Mouse (Mus musculus): ENCODE results near the gene C5ar1.
A peak's percentile ranks its signal among the peaks of the same experiment; 100 is the strongest.
"Not testable (repeated sequence)": the region's sequence is repeated elsewhere in the genome, so short reads cannot be mapped to it uniquely, and the experiment has no call there.

The C5ar1 gene

DNA sequence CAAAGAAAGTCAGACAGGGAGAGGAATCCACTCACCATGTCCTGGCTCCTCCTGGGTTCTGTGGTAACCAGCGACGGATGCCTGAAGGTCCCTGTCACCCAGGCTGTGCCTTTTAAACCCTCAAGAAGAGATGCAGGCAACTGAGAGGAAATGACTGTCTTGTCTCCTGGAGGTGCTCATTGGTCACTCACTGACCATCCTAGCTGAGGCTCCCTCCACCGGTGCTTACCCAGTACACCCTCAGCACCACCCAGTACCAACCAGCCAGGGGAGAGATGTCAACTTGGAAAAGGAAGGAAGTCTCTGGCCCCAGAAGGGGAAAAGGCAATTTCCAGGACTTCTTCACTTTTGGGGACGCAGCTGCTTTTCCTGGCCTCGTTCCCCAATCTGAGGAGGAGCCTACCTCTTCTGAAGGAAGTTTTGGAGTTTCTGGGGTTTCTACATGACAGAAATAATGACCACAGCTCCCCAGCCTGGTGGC lies at the start of gene C5ar1:
Gene C5ar1 (minus strand): TSS at position 431 of the 481 bp plus-strand sequence.
- DNase-seq (ENCODE audit: low read depth, low spot score): no peak

DNA sequence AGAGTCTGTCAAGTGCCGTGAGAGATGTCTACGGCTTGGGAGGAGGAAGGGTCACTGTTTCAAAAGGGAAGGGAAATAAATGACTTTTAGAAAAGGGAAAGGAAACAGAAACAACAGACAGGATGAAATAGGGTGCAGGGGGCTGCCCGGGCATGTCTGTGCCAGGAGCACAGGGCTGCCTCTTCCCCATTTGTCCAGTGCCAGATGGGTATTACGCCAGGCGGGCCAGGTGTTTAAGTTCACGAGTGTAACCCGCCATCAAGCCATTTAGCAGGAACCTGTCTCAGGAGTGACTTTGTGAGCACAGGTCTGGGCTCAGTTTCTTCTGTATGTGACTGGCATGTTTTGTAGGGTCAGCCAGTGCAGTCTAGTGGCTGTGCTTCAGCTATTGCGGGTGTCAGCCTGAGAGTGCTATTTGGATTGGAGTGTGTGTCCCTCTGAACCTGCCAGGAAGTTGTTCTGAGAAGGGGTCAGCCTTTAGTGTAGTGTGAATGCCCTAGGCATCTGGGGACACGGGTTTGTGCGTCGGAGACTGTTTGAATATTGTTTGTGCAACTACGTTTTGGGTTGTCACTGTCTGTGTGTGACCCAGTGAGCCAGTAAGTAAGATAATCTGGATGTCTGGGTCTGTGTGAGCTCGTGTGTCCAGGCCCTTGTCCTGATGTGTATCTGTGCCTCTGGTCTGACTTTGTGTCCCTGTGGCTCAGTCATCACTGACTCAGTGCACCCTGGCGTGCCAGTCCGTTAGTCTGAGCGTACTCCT lies 49.4 kb upstream of the C5ar1 start:
- DNase-seq (ENCODE audit: low read depth, low spot score): no peak

DNA sequence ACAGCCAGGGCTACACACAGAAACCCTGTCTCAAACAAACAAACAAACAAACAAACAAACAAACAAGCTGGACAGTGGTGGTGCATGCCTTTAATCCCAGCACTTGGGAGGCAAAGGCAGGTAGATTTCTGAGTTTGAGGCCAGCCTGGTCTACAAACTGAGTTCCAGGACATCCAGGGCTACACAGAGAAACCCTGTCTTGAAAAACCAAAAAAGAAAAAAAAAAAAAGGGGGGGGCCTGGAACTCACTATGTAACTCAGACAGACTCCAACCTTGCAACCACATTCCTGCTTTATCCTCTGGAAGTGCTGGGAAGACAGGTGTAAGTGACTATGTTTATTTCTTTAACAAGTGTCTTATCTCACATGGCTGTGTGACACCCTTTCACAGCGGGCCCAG lies 48.8 kb upstream of the C5ar1 start, which contains the start of gene Bbc3:
Gene Bbc3 (plus strand): TSS at position 301 of the 400 bp plus-strand sequence.
- DNase-seq (ENCODE audit: low read depth, low spot score): not testable (repeated sequence)

DNA sequence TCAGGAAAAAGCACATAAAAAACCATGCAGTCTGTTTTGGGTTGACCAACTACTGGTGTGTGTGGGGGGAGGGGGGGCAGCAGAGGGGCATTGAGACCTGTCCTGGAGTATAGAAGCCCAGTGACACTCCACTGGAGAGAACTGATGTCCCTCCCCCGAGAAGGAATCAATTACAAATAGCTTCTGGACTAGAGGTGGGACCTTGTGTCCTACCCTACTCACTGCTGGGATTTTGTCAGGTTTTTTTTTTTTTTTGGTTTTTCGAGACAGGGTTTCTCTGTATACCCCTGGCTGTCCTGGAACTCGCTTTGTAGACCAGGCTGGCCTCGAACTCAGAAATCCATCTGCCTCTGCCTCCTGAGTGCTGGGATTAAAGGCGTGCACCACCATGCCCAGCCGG lies 47.8 kb upstream of the C5ar1 start:
- DNase-seq (ENCODE audit: low read depth, low spot score): not testable (repeated sequence)

DNA sequence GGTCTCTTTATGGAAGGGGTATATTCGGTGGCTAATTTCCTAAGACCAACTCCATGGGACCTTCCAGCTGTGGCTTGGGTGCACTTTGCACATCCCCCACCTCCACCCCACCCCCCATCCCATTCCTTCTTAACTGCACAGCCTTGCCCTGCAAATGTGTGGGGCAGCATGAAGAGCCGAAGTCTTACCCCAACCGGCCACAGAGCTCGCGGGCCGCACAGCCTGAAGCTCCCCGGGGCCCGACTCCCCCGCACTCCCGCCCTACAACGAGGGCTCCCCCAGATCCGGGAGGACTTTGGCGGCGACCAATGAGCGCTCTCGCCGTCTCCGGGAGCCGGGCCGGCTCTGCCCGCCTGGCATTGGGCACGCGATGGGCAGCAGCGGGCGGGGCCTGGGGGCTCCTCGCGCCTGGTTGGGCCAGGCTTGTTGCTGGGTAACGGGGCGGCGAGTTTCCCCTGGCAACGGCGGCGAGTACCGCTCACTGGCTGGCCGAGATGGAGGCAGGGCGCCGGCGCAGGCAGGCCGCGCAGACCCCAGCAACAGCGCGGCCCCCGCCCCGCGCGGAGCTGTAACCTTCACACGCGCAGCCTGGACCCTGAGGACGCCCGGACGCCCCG lies 40.2 kb upstream of the C5ar1 start:
- peak; percentile 82 for DNase-seq (ENCODE audit: low read depth, low spot score)

DNA sequence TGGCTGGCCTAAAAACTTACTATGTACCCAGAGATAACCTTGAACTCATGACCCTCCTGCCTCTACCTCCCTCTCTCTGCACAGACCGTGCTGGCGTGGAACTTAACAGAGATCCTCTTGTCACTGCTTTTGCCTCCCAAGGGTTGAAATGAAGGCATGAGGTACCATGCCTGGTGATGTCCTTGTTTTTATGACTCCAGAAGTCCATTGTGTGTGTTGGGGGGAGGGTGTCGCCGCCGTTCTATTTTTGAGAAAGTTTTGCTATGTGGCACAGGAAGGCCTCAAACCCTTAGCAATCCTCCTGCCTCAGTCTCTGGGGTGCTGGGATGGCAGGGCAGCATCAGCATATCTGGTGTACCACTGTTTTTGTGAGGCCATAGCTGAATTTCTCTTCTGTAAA lies 39.6 kb upstream of the C5ar1 start:
- no peak for DNase-seq (ENCODE audit: low read depth, low spot score)

DNA sequence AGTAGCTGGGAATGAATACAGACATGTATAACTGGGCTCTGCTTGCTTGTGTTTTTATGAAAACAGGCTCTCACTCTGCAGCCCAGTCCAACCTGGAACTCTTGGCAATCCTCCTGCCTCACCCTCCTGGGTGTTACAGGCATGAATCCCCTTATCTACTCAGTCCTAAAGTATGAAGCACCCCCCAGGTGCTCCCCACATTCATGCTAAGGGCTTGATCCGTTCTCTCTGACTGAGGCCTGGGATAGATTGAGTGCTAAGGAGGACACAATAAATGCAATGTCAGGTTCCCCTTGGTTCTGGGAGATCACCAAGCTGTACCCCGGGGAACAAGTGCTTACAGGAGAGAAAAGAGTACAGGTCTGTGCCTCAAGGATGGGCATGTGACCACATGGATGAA lies 38.3 kb upstream of the C5ar1 start:
- no peak for DNase-seq (ENCODE audit: low read depth, low spot score)

DNA sequence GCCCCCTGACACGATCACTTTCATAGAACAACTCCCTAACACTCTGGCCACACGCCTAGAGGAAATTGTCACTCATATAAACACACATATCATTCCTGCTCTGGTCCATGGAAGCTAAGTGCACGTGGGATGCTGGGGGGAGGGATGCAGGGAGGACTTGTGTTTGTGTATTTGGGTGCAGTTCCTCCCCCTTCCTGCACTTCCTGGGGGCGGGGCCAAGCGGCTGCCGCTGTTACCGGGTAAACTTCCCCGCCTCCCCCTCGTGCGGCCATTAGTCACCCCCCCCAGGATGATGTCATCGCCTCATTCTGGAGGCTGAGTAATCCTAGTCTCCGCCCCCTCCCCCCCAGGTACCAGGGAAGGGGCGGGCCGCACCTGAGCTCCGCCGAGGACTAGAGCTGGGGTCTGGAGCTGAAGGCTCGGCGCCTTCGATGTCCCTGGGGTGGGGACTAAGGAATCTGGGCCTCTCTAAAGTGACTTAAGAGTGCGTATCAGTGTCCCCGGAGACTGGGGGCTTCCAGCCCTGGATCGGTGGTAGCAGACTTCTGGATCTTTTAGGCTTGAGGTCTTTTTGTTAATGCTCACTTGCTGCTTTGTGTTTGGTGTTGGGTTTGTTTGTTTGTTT lies 37.5 kb upstream of the C5ar1 start:
- DNase-seq (ENCODE audit: low read depth, low spot score): peak; percentile 85

DNA sequence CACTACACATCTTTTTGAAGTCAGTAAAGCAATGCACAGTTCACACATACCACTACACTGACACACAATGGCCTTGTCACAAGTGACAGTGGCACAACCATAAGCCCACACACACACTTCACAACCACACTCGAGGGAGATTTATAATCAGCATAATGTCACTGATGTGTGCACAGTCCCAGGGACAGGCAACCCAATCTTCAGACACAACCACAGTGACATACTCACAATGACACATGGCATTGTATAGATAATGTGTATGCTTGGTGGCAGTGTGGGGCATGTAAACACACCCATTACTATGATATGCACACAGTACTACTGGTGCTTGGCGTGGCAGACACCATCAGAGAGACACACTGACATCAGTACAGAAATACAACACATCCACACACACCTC lies 36.8 kb upstream of the C5ar1 start:
- no peak for DNase-seq (ENCODE audit: low read depth, low spot score)

DNA sequence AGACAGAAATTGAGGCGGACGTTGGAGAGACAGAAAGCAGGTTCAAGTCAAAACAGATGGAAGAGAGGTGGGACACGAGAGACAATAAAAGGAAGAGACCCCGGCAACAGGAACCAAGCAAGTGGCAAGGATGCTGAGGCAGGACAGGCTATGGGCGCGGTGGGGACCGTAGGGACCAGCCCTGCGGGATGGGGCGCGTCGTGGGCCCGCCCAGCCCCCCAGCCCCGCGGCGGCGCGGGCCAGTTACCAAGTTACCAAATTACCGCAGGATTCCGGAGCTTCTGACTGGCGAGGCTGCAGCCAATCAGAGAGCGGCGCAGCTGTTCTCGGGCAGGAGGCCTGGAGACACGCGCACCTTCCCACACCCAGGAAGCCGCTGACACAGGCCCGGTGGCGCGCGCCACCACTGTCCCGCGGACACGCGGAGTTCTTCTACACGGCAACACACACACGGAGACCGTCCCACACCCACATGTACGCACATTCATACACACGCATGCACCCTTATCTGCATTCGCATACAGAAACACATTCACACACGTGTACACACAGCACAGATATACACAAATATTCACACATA lies 36.1 kb upstream of the C5ar1 start:
- DNase-seq (ENCODE audit: low read depth, low spot score): no peak

DNA sequence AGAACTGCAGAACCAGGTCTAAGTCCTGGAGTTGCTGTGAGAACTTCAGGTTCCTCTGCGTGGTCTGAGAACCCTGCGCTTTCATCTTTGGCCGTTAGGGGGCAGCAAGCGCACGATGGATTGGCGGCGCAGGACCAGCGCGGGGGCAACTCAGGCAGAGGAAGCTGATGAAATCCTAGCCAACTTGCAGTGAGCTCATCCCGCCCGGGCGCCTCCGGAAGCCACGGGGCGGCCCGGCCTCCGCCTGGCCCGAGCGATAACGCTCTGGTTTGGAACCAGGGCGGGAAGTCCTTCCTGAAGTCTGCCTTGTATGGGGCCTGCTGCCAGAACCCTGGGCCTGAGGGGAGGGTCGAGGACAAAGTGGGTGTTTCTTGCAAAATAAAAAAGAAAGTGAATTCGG lies 35.5 kb upstream of the C5ar1 start:
- DNase-seq (ENCODE audit: low read depth, low spot score): peak; percentile 81

DNA sequence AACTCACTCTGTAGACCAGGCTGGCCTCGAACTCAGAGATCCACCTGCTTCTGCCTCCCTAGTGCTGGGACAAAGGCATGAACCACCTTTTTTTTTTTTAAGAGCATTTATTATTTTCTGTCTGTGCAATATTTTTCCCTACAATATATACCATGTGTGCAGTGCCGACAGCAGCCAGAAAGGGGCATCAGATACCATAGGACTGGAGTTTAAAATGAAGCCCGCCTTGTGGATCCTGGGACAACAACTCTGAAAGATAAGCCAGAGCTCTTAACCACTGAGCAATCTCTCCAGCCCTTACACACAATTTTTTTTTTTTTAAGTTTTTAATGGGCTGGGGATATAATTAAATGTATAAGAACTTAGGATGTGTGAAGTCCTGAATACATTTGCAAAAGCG lies 35.0 kb upstream of the C5ar1 start:
- no peak for DNase-seq (ENCODE audit: low read depth, low spot score)

DNA sequence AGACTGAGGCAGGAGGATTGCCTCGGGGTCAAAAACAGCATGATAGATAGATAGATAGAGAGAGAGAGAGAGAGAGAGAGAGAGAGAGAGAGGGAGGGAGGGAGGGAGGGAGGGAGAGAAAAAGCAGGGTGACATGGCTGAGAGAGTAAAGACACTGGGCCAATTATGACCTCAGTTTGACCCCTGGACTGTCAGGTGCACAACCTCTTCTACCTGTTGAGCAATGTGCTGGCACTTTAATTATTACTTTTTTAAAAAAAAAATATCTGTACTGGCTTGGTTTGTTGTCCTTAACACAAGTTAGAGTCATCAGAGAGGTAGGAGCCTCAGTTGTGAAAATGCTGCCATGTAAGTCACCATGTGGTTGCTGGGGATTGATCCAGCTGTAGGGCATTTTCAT lies 28.5 kb upstream of the C5ar1 start:
- DNase-seq (ENCODE audit: low read depth, low spot score): no peak

DNA sequence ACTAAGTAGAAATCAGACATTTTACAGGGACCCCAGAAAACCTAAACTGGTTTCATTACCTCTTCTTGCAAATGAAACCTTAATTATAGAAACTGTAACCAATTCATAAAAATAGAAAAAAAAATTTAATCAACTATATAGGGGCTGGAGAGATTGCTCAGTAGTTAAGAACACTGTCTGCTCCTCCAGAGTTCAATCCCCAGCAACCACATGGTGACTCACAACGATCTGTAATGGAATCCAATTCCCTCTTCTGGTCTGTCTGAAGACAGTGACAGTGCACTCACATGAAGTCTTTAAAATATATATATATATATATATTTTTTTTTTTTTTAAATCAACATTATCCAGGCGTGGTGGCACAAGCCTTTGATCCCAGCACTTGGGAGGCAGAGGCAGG lies 27.7 kb upstream of the C5ar1 start:
- DNase-seq (ENCODE audit: low read depth, low spot score): no peak

DNA sequence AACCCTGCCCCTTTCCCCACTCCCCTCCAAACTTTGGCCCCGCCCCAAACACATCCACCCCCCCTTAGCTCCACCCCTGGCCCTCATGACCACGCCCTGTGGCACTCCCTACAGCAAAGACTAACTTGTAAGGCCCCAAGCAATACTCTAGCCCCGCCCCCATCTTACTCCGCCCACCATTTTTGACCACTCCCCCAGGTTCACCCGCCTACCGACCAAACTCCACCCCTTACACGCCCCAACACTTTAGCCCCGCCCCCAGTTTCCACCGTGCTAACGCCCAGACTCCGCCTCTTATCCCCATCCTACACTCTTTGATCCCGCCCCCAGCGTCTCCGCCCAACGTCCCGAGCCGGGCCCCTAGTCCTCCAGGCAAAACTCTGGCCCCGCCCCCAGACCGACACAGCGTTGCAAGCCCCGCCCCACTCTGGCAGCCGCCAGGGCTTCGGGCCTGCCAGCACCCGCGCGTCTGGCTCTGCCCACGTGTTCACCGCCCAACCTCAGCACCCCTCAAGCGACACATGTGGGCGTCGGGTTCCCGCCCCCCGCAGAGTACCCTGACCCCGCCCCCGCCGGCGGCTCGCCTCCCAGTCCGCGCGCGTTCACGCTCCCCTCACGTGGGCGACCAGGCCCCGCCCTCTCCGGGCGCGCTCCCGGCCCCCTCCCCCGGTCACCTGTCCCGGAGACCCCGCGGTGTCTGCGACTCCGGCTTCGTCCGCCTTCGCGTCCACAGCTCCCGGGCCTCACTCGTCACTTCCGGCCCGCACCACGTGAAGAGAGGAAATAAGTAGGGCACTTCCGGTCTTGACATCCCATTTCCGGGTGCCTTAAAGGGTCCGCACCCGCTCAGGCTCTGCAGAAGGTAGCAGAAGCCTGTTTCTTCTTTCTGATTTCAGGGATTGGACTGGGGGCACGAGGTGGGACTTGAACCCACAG lies 27.0 kb upstream of the C5ar1 start, which contains the start of gene Ccdc9:
Gene Ccdc9 (minus strand): TSS at position 770 of the 936 bp plus-strand sequence.
- peak; percentile 96 for DNase-seq (ENCODE audit: low read depth, low spot score)

DNA sequence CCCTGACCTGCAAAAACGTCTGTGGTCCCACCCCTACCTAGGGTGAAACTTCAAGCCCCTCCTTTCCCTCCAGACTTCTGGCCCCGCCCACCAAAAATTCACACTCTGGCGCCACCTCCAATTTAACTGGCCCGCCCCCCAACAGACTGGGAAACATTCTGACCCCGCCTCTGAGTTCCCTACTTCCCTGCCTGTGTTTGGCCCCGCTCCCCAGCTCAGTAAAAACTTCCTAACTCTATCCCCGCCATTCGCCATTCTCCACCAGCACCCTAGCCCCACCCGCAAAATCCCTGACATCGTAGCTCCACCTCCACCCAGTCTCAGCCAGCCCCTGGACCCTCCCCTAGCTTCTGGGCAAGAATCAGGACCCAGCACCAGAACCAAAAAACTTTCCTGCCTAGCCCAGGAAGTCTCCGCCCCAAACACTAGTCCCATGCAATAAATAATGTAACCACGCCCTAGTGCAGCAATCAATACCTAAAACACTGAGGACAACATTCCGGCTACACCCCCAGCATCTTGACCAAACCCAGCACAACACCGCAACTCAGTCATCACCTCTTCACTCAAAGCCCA lies 26.2 kb upstream of the C5ar1 start:
- no peak for DNase-seq (ENCODE audit: low read depth, low spot score)

DNA sequence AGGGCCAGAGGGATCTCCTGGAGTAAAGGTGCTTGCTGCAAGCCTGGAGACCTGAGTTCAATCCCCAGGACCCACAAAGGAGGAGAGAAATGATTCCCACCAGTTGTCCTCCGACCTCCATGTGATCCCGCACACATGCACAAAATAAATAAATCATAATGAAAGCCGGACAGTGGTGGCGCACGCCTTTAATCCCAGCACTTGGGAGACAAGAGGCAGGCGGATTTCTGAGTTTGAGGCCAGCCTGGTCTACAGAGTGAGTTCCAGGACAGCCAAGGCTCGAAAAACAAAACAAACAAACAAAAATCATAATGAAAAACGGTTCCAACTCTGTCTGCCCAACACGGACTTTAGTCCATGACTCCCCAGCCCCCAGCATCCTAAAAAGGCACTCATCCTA lies 25.6 kb upstream of the C5ar1 start:
- DNase-seq (ENCODE audit: low read depth, low spot score): no peak

DNA sequence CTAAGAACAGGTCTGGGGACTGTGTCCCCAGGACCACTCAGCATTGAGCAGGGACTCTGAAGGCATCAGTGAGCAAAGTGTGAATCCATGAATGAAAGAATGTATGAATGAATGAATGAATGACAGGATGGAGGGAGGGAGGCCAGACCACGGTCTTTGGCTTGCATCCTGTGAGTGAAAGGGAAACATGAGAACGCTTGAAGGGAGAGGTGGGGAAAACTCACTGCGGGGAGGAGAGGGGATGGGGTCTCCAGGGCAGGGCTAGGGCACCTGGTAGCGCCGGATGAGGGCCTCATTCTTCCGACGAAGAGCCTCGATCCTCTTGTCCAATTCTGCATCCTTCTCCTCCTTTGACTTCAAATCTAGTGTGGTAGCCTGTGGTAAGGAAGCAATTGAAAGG lies 24.7 kb upstream of the C5ar1 start:
- no peak for DNase-seq (ENCODE audit: low read depth, low spot score)

DNA sequence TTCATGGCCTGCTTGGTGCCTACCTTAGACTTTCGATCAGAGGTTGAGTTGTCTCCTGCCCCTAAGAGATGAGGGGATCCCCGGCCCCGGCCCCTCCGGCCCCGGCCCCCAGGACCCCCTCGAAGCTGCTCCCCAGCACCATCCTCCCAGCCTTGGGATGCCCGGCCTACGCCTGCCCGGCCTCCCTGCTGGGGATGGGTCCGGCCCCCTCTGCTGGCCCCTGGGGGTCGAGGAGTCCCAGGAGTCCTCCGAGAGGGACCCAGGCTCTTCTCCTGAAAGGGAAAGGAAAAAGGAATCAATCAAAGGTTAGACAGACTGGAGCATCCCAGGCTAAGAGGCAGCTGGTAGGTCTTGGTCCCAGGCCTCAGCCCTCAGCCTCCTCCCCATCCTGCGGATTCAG lies 23.0 kb upstream of the C5ar1 start:
- DNase-seq (ENCODE audit: low read depth, low spot score): no peak

DNA sequence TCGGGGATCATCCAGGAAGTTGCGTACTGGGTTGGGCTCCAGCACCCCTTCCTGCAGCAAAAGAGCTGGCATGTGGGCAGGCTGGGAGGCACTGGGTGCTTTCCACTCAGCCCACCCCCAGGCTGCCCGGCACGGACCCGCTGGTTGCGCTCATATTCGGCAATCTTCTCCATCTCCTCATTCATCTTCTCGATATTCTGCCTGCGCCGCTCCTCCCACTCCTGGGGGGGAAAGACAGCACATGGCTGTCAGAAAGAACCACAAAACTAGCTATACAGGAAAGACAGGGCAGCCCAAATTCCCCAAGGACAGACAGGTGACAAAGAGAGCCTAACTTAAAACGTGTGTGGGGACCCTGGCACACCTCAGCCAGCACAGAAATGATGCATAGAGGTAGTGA lies 21.4 kb upstream of the C5ar1 start:
- no peak for DNase-seq (ENCODE audit: low read depth, low spot score)

Data from retina, postnatal 7 days (tissue).